Comparison of ENCODE assay signal across 8 mouse cellular contexts in the genomic region with DNA sequence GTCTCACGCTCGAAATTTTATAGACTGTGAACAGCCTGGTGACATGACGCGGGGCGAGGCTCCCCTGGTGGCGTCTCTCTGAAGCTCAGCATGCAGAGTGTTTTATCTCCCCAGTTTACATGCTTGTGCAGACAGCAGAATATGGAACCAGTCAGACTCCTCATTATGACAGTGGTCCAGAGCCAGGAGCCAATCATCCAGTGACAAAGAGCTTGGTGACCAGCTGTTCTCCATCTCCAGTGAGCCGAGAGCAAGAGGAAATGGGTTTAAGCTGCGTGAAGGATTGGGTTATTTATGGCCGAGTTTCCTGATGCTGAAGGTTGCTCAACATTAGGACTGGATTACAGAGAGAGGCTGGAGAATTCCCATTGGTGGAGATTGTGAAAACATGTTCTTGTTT. TPM values are rescaled to one million over a fixed set of nuclear protein-coding genes. Genes with fewer than 3 reads are reported as not detected.
DNase-seq lines count a peak whose midpoint lies in the region; ATAC-seq lines count a peak whose summit lies in the region.

No protein-coding gene starts in this region.

- H3K4me3 ChIP-seq in heart, embryonic 13.5 days = no peak overlapping the region
- peak overlapping the region; percentile 2; the same call in 1 of the 2 replicates for H3K4me3 ChIP-seq in kidney, embryonic 16.5 days (ENCODE audit: low read length)
- no peak overlapping the region for H3K4me3 ChIP-seq in midbrain, embryonic 12.5 days

- H3K9ac ChIP-seq in heart, embryonic 13.5 days = no peak overlapping the region
- no peak overlapping the region for H3K9ac ChIP-seq in kidney, embryonic 16.5 days (replicated peaks; ENCODE audit: low read length)
- H3K9ac ChIP-seq in midbrain, embryonic 12.5 days (replicated peaks) = no peak overlapping the region

- WGBS in heart, embryonic 13.5 days = 53% methylated on average over 9 of the region's 9 CpGs
- 9% methylated on average over 9 of the region's 9 CpGs for WGBS in kidney, embryonic 16.5 days
- WGBS in midbrain, embryonic 12.5 days = 43% methylated on average over 9 of the region's 9 CpGs

- 0 out of 2 replicates have a peak, but pooled peaks cover 5% of the 10 kb centered on the region for H3K27me3 ChIP-seq in heart, embryonic 13.5 days (replicated peaks)
- H3K27me3 ChIP-seq in kidney, embryonic 16.5 days (ENCODE audit: insufficient read depth, low read length) = no peaks in the 10 kb centered on the region
- peaks cover 11% of the 10 kb centered on the region; the same call in 1 of the 2 replicates for H3K27me3 ChIP-seq in midbrain, embryonic 12.5 days

- no peak overlapping the region for H3K27ac ChIP-seq in heart, embryonic 13.5 days (replicated peaks)
- H3K27ac ChIP-seq in kidney, embryonic 16.5 days (ENCODE audit: low read length) = peak overlapping the region; percentile 72
- no peak overlapping the region for H3K27ac ChIP-seq in midbrain, embryonic 12.5 days (replicated peaks)

- H3K4me1 ChIP-seq in heart, embryonic 13.5 days = peaks cover 10% of the 10 kb centered on the region
- H3K4me1 ChIP-seq in kidney, embryonic 16.5 days (ENCODE audit: insufficient read depth, low read length) = peaks cover 28% of the 10 kb centered on the region
- 0 out of 2 replicates have a peak, but pooled peaks cover 3% of the 10 kb centered on the region for H3K4me1 ChIP-seq in midbrain, embryonic 12.5 days

- H3K36me3 ChIP-seq in heart, embryonic 13.5 days = no peaks in the 10 kb centered on the region
- no peaks in the 10 kb centered on the region for H3K36me3 ChIP-seq in kidney, embryonic 16.5 days (ENCODE audit: insufficient read depth, low read length)
- H3K36me3 ChIP-seq in midbrain, embryonic 12.5 days = no peaks in the 10 kb centered on the region

- H3K4me2 ChIP-seq in heart, embryonic 13.5 days = 0 out of 2 replicates have a peak overlapping the region, but pooled peaks have one; percentile 5
- H3K4me2 ChIP-seq in kidney, embryonic 16.5 days (replicated peaks; ENCODE audit: low read depth, low read length) = peak overlapping the region; percentile 40
- H3K4me2 ChIP-seq in midbrain, embryonic 12.5 days (replicated peaks) = no peak overlapping the region

- DNase-seq in cerebellum, postnatal 14 days = peak; percentile 38 to 49
- DNase-seq in cerebellum, adult 8-10 months = no peak
- peak; percentile 38 for DNase-seq in NIH3T3 (ENCODE audit: low read depth)

- ATAC-seq in heart, embryonic 13.5 days (ENCODE audit: extremely low read depth, insufficient number of reproducible peaks, low FRiP score, low TSS enrichment) = peak; percentile 39; the same call in 1 of the 2 replicates
- ATAC-seq in kidney, embryonic 16.5 days (ENCODE audit: low FRiP score, low TSS enrichment) = peak; percentile 95
- ATAC-seq in midbrain, embryonic 12.5 days (ENCODE audit: low FRiP score, low read depth) = peak; percentile 27; the same call in 1 of the 2 replicates
- no peak for ATAC-seq in megakaryocyte-erythroid progenitor cell, adult 5-6 weeks (replicated peaks; ENCODE audit: low FRiP score, low TSS enrichment, poor library complexity, severe bottlenecking)
- no peak for ATAC-seq in megakaryocyte, adult 5-6 weeks (ENCODE audit: poor library complexity, severe bottlenecking)

- no peaks in the 10 kb centered on the region for H3K9me3 ChIP-seq in heart, embryonic 13.5 days
- H3K9me3 ChIP-seq in kidney, embryonic 16.5 days (ENCODE audit: low read length) = no peaks in the 10 kb centered on the region
- H3K9me3 ChIP-seq in midbrain, embryonic 12.5 days = no peaks in the 10 kb centered on the region

RNA-seq across cellular contexts. Expression of a gene that starts 28.1 kb away (rescaled TPM):
- polyA plus RNA-seq in heart, embryonic 13.5 days (2015; fragmentation: Nextera tagmentation; extraction: Ambion mirVana) = 0.11 and 0.34 TPM in 2 replicates
- 22.1 and 27.5 TPM in 2 replicates for polyA plus RNA-seq in kidney, embryonic 16.5 days (2015; fragmentation: Nextera tagmentation; extraction: Ambion mirVana)
- 1.6 and 2.6 TPM in 2 replicates for polyA plus RNA-seq in midbrain, embryonic 12.5 days (2016; fragmentation: Nextera tagmentation; extraction: Ambion mirVana)
- not detected in 2 replicates for total RNA-seq in megakaryocyte-erythroid progenitor cell, adult 5-6 weeks (2014; fragmentation: Nextera tagmentation)
- total RNA-seq in megakaryocyte-erythroid progenitor cell, adult 5-6 weeks (2017) = not detected in 2 replicates
- not detected in 2 replicates for total RNA-seq in megakaryocyte, adult 5-6 weeks (2015)
- 0.12 TPM in 1 of 2 replicates, not detected in the other for total RNA-seq in megakaryocyte, adult 5-6 weeks (2017)

Comparison
In these comparisons a context has a peak if more than half of its experiments do, and no peak if none do; other contexts are left out.
1. ATAC-seq: peak in heart, embryonic 13.5 days (single experiment), kidney, embryonic 16.5 days (single experiment) and midbrain, embryonic 12.5 days (single experiment); none in megakaryocyte-erythroid progenitor cell, adult 5-6 weeks (single experiment) and megakaryocyte, adult 5-6 weeks (single experiment).